1 mouse cellular context compared by ENCODE assay signal in the genomic region with DNA sequence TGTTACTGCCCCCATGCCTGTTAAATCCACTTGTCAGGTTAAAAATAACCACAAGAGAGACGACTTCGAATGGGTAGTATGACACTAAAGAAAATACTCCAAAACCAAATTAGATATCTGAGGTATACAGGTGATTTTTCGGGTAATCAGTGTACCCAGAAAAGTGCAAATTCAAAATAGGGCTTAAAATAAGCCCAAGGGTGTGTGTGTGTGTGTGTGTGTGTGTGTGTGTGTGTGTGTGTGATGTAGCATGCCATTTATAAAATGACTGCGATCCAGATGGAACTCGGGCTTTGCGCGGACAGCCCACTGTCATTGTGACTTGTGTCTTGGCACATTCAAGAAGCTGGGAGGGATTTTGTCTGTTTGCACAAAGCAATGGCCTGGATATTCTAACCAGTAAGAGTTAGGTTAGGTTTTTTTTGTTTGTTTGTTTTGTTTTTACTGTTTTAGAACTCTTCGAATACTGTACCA.
A peak's percentile ranks its signal among the peaks of the same experiment; 100 is the strongest.
TF ChIP-seq lines count a peak whose summit lies in the region.

No protein-coding gene starts in this region.

TF ChIP-seq in MEL, 35 proteins besides CTCF, POLR2A, EP300 and RAD21 (continued from another document):
- peak; percentile 44 for TF ChIP-seq SIN3A (IDR thresholded peaks at IDR 0.05; ENCODE audit: low read length)
- no peak for TF ChIP-seq ZNF384 (IDR thresholded peaks at IDR 0.05; ENCODE audit: low read depth, low read length)
